Mouse (Mus musculus): ENCODE results near the gene Trim30a. TPM values are rescaled to one million over a fixed set of nuclear protein-coding genes. Genes with fewer than 3 reads are reported as not detected.
A peak's percentile ranks its signal among the peaks of the same experiment; 100 is the strongest.
"Not testable (repeated sequence)": the region's sequence is repeated elsewhere in the genome, so short reads cannot be mapped to it uniquely, and the experiment has no call there.

Gene Trim30a
- polyA plus RNA-seq (2015; fragmentation: Nextera tagmentation; extraction: Ambion mirVana), result 2.3 and 2.6 TPM in 2 replicates

DNA sequence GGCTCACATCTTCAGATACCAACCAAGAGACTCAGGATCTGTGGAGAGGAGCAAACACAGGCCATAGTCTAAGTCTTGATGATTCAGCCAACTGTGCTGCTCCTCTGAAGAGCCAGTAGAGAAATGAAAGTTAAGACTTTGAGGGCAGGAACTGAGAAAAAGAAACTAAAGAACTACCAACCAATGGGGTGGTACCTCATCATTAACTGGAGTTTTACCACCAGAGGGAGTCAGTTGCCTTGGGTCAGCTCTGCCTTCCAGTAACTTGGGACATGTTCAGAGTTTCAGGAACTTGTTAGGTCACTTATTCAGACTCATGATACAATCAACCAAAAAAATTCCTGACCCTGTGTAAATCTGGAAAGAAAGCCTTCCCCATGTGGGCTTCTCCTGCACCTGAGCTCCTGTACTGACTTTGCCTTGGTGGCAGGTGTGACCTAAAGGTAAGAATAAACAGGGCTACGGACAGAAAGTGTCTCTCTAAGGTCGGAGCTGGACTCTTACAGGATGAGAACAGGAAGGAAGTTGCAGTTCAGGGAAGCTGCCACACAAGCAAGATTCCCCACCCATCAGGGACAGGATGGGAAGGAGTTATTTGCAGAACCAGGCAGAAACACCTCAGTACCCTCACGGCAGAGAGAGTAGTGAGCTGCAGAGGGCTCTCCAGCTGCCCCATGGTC, at the start of gene Trim30a:
Gene Trim30a, minus strand, starts transcription at position 129 of the 680 bp plus-strand sequence.
- WGBS (ENCODE audit: insufficient replicate concordance), result 15% methylated on average over 3 of the region's 3 CpGs
- Histone ChIP-seq H3K27ac (ENCODE audit: low read length) (no peak within 1 kb of the TSS), H3K4me2 (ENCODE audit: low read depth, low read length) (0 out of 2 replicates have a peak within 1 kb of the TSS, but pooled peaks have one; percentile 6), H3K27me3 (ENCODE audit: control insufficient read depth, insufficient read depth, low read depth, low read length) (no peaks in the 10 kb centered on the region), H3K36me3 (ENCODE audit: control insufficient read depth, insufficient read depth) (no peaks in the 10 kb centered on the region), H3K9me3 (replicated peaks; ENCODE audit: control insufficient read depth, low read length) (no peaks in the 10 kb centered on the region), H3K4me1 (ENCODE audit: control insufficient read depth, low read depth, low read length) (no peaks in the 10 kb centered on the region), H3K4me3 (ENCODE audit: low read depth, low read length) (no peak within 1 kb of the TSS), H3K9ac (ENCODE audit: low read depth, low read length) (no peak within 1 kb of the TSS)
- ATAC-seq (ENCODE audit: low read depth), result peak; percentile 75

GRCm38 (mm10) chr7:104507421-104508065, 42.5 kb upstream of the Trim30a start, which contains the start of gene Trim30d:
TSS of gene Trim30d (minus strand) at chr7:104507849.
- peak; percentile 51; the same call in 1 of the 2 replicates for ATAC-seq (ENCODE audit: low read depth)
- H3K9me3 ChIP-seq (replicated peaks; ENCODE audit: control insufficient read depth, low read length); H3K36me3 ChIP-seq (ENCODE audit: control insufficient read depth, insufficient read depth); H3K27me3 ChIP-seq (ENCODE audit: control insufficient read depth, insufficient read depth, low read depth, low read length); H3K9ac ChIP-seq (ENCODE audit: low read depth, low read length); H3K27ac ChIP-seq (ENCODE audit: low read length); H3K4me1 ChIP-seq (ENCODE audit: control insufficient read depth, low read depth, low read length); H3K4me3 ChIP-seq (ENCODE audit: low read depth, low read length): not testable (repeated sequence)
- 0 out of 2 replicates have a peak within 1 kb of the TSS, but pooled peaks have one; percentile 5 for H3K4me2 ChIP-seq (ENCODE audit: low read depth, low read length)

DNA sequence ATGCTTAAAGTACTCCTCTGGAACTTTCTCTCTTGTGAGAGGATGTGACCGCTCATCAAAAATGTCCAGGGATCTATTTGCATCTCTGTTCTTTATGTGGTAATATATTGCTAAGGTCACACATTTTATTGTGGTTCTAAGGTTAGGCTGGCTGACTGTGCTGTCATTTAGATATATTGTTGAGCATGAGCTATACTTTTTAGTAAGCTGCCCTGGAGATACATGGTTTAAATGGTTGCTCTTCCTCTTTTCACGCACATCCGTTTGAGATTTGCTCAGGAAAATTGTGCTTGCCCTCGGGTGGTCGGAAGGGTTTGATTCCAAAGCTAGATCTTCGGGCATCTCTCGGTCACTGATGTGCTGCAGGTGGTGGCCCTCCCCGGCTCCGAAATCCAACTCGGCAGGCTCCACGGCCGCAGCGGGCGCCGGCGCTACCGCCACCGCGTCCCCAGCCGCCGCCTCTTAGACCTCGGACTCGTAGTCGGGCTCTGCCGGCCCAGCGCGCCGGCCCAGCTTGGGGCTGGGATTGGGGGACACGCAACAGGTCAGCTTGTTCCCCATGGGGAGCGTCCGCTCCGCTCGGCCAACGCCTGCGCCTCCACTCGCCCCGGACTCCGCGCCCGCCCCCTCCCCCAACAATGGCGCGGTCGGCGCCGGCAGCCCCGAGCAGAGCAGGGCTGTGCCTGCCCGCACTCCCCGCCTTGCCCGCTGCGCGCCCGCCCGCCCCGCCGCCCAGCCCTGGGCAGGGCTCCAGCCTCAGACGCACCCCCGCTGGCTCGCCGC, 36.8 kb upstream of the Trim30a start:
- Histone ChIP-seq H3K9me3 (replicated peaks; ENCODE audit: control insufficient read depth, low read length) (no peaks in the 10 kb centered on the region), H3K9ac (ENCODE audit: low read depth, low read length) (no peak overlapping the region), H3K27me3 (ENCODE audit: control insufficient read depth, insufficient read depth, low read depth, low read length) (no peaks in the 10 kb centered on the region; the same call in 1 of the 2 replicates), H3K4me2 (ENCODE audit: low read depth, low read length) (peak overlapping the region; percentile 59), H3K4me1 (ENCODE audit: control insufficient read depth, low read depth, low read length) (no peaks in the 10 kb centered on the region), H3K36me3 (ENCODE audit: control insufficient read depth, insufficient read depth) (no peaks in the 10 kb centered on the region), H3K27ac (ENCODE audit: low read length) (no peak overlapping the region), H3K4me3 (ENCODE audit: low read depth, low read length) (peak overlapping the region; percentile 45)
- ATAC-seq (ENCODE audit: low read depth), result peak; percentile 54; the same call in 1 of the 2 replicates
- 3% methylated on average over 44 of the region's 59 CpGs for WGBS (ENCODE audit: insufficient replicate concordance)

DNA sequence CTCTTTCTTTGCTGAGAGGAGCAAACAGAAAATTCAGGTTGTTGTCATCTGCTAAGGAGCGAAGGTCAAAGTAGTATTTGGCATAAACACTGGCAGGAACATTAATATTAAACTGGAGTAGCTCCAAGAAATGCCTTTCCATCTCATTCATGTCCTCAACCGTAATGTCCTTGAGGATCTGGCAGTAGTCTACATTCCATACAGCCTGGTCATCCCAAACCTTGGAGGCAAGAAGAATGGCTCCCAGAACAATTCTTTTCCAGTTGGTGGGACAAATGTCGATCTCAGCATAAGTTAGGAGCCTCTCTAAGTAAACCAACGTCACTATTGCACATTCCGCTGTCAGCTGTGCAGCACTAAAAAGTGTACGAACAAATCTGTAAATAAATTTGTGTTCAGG, 36.2 kb upstream of the Trim30a start:
- 65% methylated on average over 6 of the region's 6 CpGs for WGBS (ENCODE audit: insufficient replicate concordance)
- H3K4me3 ChIP-seq (ENCODE audit: low read depth, low read length); H3K36me3 ChIP-seq (ENCODE audit: control insufficient read depth, insufficient read depth); H3K9me3 ChIP-seq (replicated peaks; ENCODE audit: control insufficient read depth, low read length); H3K27ac ChIP-seq (ENCODE audit: low read length); ATAC-seq (ENCODE audit: low read depth); H3K27me3 ChIP-seq (ENCODE audit: control insufficient read depth, insufficient read depth, low read depth, low read length); H3K4me2 ChIP-seq (ENCODE audit: low read depth, low read length); H3K4me1 ChIP-seq (ENCODE audit: control insufficient read depth, low read depth, low read length); H3K9ac ChIP-seq (ENCODE audit: low read depth, low read length): not testable (repeated sequence)

- not testable (repeated sequence) for H3K27ac ChIP-seq (ENCODE audit: low read length); H3K27me3 ChIP-seq (ENCODE audit: control insufficient read depth, insufficient read depth, low read depth, low read length); H3K36me3 ChIP-seq (ENCODE audit: control insufficient read depth, insufficient read depth); H3K4me3 ChIP-seq (ENCODE audit: low read depth, low read length); H3K4me2 ChIP-seq (ENCODE audit: low read depth, low read length); H3K4me1 ChIP-seq (ENCODE audit: control insufficient read depth, low read depth, low read length); ATAC-seq (ENCODE audit: low read depth); H3K9me3 ChIP-seq (replicated peaks; ENCODE audit: control insufficient read depth, low read length); H3K9ac ChIP-seq (ENCODE audit: low read depth, low read length)
- WGBS (ENCODE audit: insufficient replicate concordance), result 62% methylated on average over 6 of the region's 8 CpGs
Measured at GRCm38 (mm10) chr7:104499464-104499863, 34.5 kb upstream of the Trim30a start.

GRCm38 (mm10) chr7:104445961-104446645, 18.9 kb downstream of the Trim30a start:
- peak; percentile 77 for ATAC-seq (ENCODE audit: low read depth)
- Histone ChIP-seq H3K27me3 (ENCODE audit: control insufficient read depth, insufficient read depth, low read depth, low read length) (no peaks in the 10 kb centered on the region), H3K9ac (ENCODE audit: low read depth, low read length) (no peak overlapping the region), H3K36me3 (ENCODE audit: control insufficient read depth, insufficient read depth) (no peaks in the 10 kb centered on the region), H3K9me3 (replicated peaks; ENCODE audit: control insufficient read depth, low read length) (no peaks in the 10 kb centered on the region), H3K4me3 (ENCODE audit: low read depth, low read length) (peak overlapping the region; percentile 41), H3K4me1 (ENCODE audit: control insufficient read depth, low read depth, low read length) (no peaks in the 10 kb centered on the region), H3K27ac (ENCODE audit: low read length) (peak overlapping the region; percentile 53), H3K4me2 (ENCODE audit: low read depth, low read length) (peak overlapping the region; percentile 32)
- 20% methylated on average over 2 of the region's 2 CpGs for WGBS (ENCODE audit: insufficient replicate concordance)

DNA sequence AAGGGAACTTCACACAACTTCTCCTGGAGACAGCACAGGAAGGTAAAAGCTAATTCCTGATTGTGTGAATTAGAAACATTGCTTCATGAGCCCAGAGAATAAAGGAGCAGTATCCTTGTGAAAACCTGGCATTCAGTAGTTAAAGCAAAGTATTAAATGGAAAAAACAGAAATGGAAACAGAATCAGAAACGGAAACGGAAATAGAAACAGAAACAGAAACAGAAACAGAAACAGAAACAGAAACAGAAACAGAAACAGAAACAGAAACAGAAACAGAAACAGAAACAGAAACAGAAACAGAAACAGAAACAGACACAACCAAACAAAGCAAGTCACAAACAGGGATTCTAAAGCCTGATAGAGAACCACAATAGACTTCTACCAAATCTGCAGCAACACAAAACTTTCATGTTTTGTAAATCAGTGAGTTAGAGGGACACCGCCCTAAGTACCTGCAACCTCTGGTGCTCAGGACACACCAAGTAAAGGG, 60.5 kb downstream of the Trim30a start:
- Histone ChIP-seq H3K4me2 (ENCODE audit: low read depth, low read length) (no peak overlapping the region), H3K4me1 (ENCODE audit: control insufficient read depth, low read depth, low read length) (no peaks in the 10 kb centered on the region), H3K9ac (ENCODE audit: low read depth, low read length) (no peak overlapping the region), H3K27ac (ENCODE audit: low read length) (no peak overlapping the region), H3K4me3 (ENCODE audit: low read depth, low read length) (no peak overlapping the region), H3K27me3 (ENCODE audit: control insufficient read depth, insufficient read depth, low read depth, low read length) (no peaks in the 10 kb centered on the region), H3K9me3 (replicated peaks; ENCODE audit: control insufficient read depth, low read length) (no peaks in the 10 kb centered on the region), H3K36me3 (ENCODE audit: control insufficient read depth, insufficient read depth) (no peaks in the 10 kb centered on the region)
- WGBS (ENCODE audit: insufficient replicate concordance), result 69% methylated on average over 3 of the region's 3 CpGs
- no peak for ATAC-seq (ENCODE audit: low read depth)

DNA sequence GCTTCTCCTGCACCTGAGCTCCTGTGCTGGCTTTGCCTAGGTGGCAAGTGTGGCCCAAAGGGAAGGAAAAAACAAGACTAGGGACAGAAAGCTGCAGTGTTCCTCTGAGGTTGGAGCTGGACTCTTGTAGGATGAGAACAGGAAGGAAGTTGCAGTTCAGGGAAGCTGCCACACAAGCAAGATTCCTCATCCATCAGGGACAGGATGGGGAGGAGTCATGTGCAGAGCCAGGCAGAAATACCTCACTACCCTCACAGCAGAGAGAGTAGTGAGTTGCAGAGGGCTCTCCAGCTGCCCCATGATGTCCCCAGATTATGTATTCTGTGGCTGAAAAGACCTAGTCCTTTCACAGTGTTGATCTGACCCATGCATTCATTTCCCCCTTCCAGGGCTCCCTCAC, 63.9 kb downstream of the Trim30a start:
- no peak overlapping the region for H3K9ac ChIP-seq (ENCODE audit: low read depth, low read length)
- no peak overlapping the region for H3K4me2 ChIP-seq (ENCODE audit: low read depth, low read length)
- no peaks in the 10 kb centered on the region for H3K9me3 ChIP-seq (replicated peaks; ENCODE audit: control insufficient read depth, low read length)
- H3K4me1 ChIP-seq (ENCODE audit: control insufficient read depth, low read depth, low read length), result no peaks in the 10 kb centered on the region
- 0 out of 2 replicates have a peak, but pooled peaks have one; percentile 21 for ATAC-seq (ENCODE audit: low read depth)
- no peak overlapping the region for H3K4me3 ChIP-seq (ENCODE audit: low read depth, low read length)
- H3K27me3 ChIP-seq (ENCODE audit: control insufficient read depth, insufficient read depth, low read depth, low read length), result no peaks in the 10 kb centered on the region
- H3K36me3 ChIP-seq (ENCODE audit: control insufficient read depth, insufficient read depth), result no peaks in the 10 kb centered on the region
- H3K27ac ChIP-seq (ENCODE audit: low read length), result no peak overlapping the region

All from liver, embryonic 16.5 days (tissue).